Mouse (Mus musculus) spleen, adult 2 months (tissue): ENCODE results near the gene St3gal5. TPM values are rescaled to one million over a fixed set of nuclear protein-coding genes. Genes with fewer than 3 reads are reported as not detected.

Experiments
- DNase-seq, 2 experiments: peaks; one replicate each; pipeline versions ENCODE4 v3.0.0 to v3.0.0-alpha.2; 2012 to 2021; ENCODE audit warnings: low spot score in 2 of 2, low read depth in 1 of 2
- H3K27ac ChIP-seq: fragments of 200-500 bp; 2 replicates; pipeline ENCODE4 v1.5.1; 2012; ENCODE audit warnings: low read length, inconsistent platforms; ENCODE audit not compliant: insufficient read depth
- H3K27me3 ChIP-seq: fragments of 200-500 bp; 2 replicates; pipeline ENCODE4 v1.6.1; 2012; ENCODE audit warnings: mild to moderate bottlenecking, moderate library complexity, low read length, inconsistent platforms; ENCODE audit not compliant: control insufficient read depth, insufficient read depth
- H3K36me3 ChIP-seq: fragments of 200-500 bp; 2 replicates; pipeline ENCODE4 v1.6.1; 2012; ENCODE audit warnings: mild to moderate bottlenecking, low read length, inconsistent platforms; ENCODE audit not compliant: control insufficient read depth, insufficient read depth
- H3K4me1 ChIP-seq: fragments of 200-500 bp; 2 replicates; pipeline ENCODE4 v1.6.1; 2011; ENCODE audit warnings: inconsistent platforms; ENCODE audit not compliant: control insufficient read depth, insufficient read depth, insufficient read length
- H3K4me3 ChIP-seq: fragments of 200-500 bp; 2 replicates; pipeline ENCODE4 v1.5.1; 2011; ENCODE audit warnings: mild to moderate bottlenecking, inconsistent platforms; ENCODE audit not compliant: insufficient read depth, insufficient read length; ENCODE audit errors: extremely low read depth
- CTCF ChIP-seq: fragments of 200-500 bp; IDR thresholded peaks from 2 replicates; pipeline ENCODE4 v1.5.1; 2011; ENCODE audit warnings: mild to moderate bottlenecking, inconsistent platforms; ENCODE audit not compliant: insufficient read depth, insufficient read length, insufficient replicate concordance; ENCODE audit errors: extremely low read depth
- POLR2A ChIP-seq: fragments of 200-500 bp; IDR thresholded peaks from 2 replicates; pipeline ENCODE4 v1.6.1; 2011; ENCODE audit warnings: low read depth, low read length, inconsistent platforms
- WGBS: fragments of 180-500 bp; shearing (Covaris S2); methylation state at CpG from one replicate; pipeline ENCODE4 v1.1.7; 2018; 5-methylcytosine and 5-hydroxymethylcytosine counted together
- polyA plus RNA-seq: library from polyadenylated mRNA; depleted of rRNA; stranded (reverse); fragments of >200 nt; gene quantifications from 2 replicates; pipeline ENCODE4 v1.2.3, GENCODE M21; 2012

Gene St3gal5
- polyA plus RNA-seq, 1 experiment = 48.1 TPM

DNA sequence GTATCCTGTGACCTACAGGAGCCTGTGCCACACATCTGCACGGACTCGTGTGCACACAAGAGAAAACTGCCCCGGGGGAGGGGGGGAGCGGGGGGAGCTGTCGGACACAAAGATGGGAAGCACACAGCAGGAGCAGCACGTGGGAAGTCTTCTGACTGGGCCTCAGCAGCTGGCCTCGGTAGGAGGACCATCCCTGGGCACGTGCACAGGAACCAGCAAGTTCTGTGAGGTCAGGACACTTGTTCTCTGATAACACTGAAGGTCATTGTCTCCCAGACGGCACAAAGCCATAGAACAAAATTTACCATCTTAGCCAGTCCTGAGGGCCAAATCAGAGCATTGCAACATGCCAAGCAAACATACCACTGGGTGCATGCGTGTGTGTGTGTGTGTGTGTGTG is 43.8 kb downstream of the St3gal5 start:
- 0 out of 2 replicates have a peak, but pooled peaks cover 1% of the 10 kb centered on the region for H3K36me3 ChIP-seq
- H3K27me3 ChIP-seq = no peaks in the 10 kb centered on the region
- no peak overlapping the region for H3K27ac ChIP-seq
- no peak overlapping the region for H3K4me3 ChIP-seq
- peaks cover 12% of the 10 kb centered on the region; the same call in 1 of the 2 replicates for H3K4me1 ChIP-seq
- TF ChIP-seq CTCF (no peak), POLR2A (no peak)
- 69% methylated on average over 10 of the region's 10 CpGs for WGBS
- DNase-seq = no peak

DNA sequence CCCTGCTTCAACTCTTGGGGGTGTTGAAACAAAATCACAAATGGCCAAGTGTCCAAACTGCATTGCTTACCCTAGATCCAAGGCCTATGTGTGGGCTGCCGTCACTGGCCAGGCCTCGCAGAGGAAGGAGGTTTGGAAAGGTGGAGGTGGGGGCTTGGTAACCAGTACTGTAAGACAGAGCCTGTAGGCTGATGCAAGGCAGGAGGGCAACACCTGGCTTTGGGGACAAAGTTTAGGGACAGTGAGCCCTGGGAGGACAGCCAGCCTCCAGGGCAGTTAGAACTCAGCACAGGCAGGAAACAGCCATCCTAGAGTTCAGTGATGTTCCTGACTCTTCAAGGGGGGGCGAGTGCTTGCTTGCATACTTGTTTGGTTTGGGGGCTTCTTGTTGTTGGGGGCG is 45.2 kb downstream of the St3gal5 start:
- no peak overlapping the region for H3K27ac ChIP-seq
- WGBS = 96% methylated on average over 4 of the region's 4 CpGs
- 0 out of 2 replicates have a peak, but pooled peaks cover 1% of the 10 kb centered on the region for H3K36me3 ChIP-seq
- no peak for DNase-seq
- H3K4me3 ChIP-seq = no peak overlapping the region
- H3K4me1 ChIP-seq = peaks cover 12% of the 10 kb centered on the region; the same call in 1 of the 2 replicates
- TF ChIP-seq POLR2A = no peak
- no peak for TF ChIP-seq CTCF
- no peaks in the 10 kb centered on the region for H3K27me3 ChIP-seq

DNA sequence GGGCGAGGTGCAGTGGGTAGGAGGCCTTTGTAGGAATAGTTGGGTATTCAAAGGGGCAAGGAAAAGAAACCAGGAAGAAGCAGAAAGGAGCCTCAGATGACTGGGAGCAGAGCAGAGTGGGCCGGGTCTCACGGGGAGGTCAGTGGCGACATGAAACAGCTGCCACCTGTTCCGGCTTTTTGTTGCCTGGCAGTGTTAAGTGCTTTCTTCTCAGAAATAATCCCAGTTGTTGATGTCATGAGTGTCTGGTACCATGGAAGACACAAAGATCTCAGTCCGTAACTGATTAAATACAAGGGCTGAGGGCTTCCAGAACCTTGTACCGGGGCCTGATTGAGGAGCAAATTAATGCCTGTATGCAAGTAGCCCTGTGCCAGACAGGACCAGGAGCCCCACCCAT is 47.0 kb downstream of the St3gal5 start:
- H3K36me3 ChIP-seq = peaks cover 1% of the 10 kb centered on the region; the same call in 1 of the 2 replicates
- peaks cover 12% of the 10 kb centered on the region; the same call in 1 of the 2 replicates for H3K4me1 ChIP-seq
- DNase-seq = no peak
- no peaks in the 10 kb centered on the region for H3K27me3 ChIP-seq
- no peak for TF ChIP-seq CTCF
- TF ChIP-seq POLR2A = no peak
- no peak overlapping the region for H3K27ac ChIP-seq
- 96% methylated on average over 7 of the region's 7 CpGs for WGBS
- H3K4me3 ChIP-seq = no peak overlapping the region

- Histone ChIP-seq H3K36me3 (peaks cover 1% of the 10 kb centered on the region; the same call in 1 of the 2 replicates), H3K4me3 (no peak overlapping the region), H3K4me1 (no peaks in the 10 kb centered on the region), H3K27me3 (no peaks in the 10 kb centered on the region), H3K27ac (no peak overlapping the region)
- TF ChIP-seq CTCF (no peak), POLR2A (no peak)
- 97% methylated on average over 14 of the region's 14 CpGs for WGBS
- DNase-seq = no peak
Measured at GRCm38 (mm10) chr6:72146803-72147202, 49.4 kb downstream of the St3gal5 start.

DNA sequence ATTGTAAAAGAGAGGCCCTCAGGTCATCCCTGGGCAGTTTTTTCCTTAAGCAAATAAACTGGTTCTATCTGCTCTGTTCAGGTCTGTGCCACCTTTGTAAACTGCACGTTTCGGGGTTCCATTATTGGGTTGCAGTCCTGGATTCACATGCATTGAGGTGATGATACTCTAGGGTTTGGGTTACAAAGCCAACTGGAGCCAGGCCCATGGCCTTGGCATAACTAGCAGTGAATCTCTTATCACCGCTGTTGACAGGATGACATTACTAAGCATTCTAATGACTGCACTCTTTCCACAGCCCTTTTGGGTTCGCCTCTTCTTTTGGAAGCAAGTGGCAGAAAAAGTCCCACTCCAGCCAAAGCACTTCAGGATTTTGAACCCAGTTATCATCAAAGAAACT is 51.3 kb downstream of the St3gal5 start:
- no peak overlapping the region for H3K4me3 ChIP-seq
- no peaks in the 10 kb centered on the region for H3K27me3 ChIP-seq
- WGBS = 97% methylated on average over 4 of the region's 4 CpGs
- DNase-seq = no peak
- H3K27ac ChIP-seq = no peak overlapping the region
- H3K36me3 ChIP-seq = no peaks in the 10 kb centered on the region; the same call in 1 of the 2 replicates
- H3K4me1 ChIP-seq = peaks cover 3% of the 10 kb centered on the region; the same call in 1 of the 2 replicates
- TF ChIP-seq CTCF (no peak), POLR2A (no peak)

- 94% methylated on average over 3 of the region's 3 CpGs for WGBS
- TF ChIP-seq POLR2A = no peak
- no peak for TF ChIP-seq CTCF
- Histone ChIP-seq H3K27ac (no peak overlapping the region), H3K4me1 (peaks cover 3% of the 10 kb centered on the region; the same call in 1 of the 2 replicates), H3K4me3 (no peak overlapping the region), H3K27me3 (no peaks in the 10 kb centered on the region), H3K36me3 (no peaks in the 10 kb centered on the region; the same call in 1 of the 2 replicates)
- no peak for DNase-seq
Measured at GRCm38 (mm10) chr6:72149797-72150196, 52.4 kb downstream of the St3gal5 start.

GRCm38 (mm10) chr6:72152707-72153106 is 55.3 kb downstream of the St3gal5 start:
- DNase-seq = no peak
- 91% methylated on average over 7 of the region's 7 CpGs for WGBS
- H3K4me3 ChIP-seq = no peak overlapping the region
- H3K27ac ChIP-seq = no peak overlapping the region
- no peaks in the 10 kb centered on the region; the same call in 1 of the 2 replicates for H3K36me3 ChIP-seq
- TF ChIP-seq CTCF = no peak
- no peak for TF ChIP-seq POLR2A
- no peaks in the 10 kb centered on the region for H3K27me3 ChIP-seq
- H3K4me1 ChIP-seq = peaks cover 9% of the 10 kb centered on the region; the same call in 1 of the 2 replicates
